Mouse (Mus musculus): Measurements from ENCODE around the gene Rpl29. TPM values are rescaled to one million over a fixed set of nuclear protein-coding genes. Genes with fewer than 3 reads are reported as not detected.
A peak's percentile ranks its signal among the peaks of the same experiment; 100 is the strongest.

Rpl29 gene
- polyA plus RNA-seq, 1 experiment from 2014 or later = 947 TPM

DNA sequence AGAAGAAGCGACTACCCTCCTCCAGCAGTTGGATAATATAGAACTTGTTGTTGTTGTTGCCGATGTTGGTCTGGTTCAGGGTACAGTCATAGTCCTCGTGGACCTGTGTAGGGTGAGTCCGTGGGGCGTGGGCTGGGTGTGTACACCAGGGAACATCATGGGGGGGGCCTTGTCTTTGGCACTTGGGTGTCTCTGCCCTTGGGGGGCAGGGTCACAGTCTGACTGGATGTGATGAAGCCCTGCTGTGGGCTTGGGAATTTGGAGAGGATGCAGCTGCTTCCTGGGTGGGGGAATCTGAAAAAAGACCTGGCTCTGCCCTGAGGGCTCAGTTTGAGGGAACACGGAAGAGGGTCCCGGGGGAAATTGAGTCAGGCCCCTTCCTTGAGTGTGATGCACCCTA is 45.8 kb downstream of the Rpl29 start:
- Histone ChIP-seq H3K27me3 (ENCODE audit: insufficient read depth, low read length) (no peaks in the 10 kb centered on the region), H3K9me3 (ENCODE audit: low read length) (no peaks in the 10 kb centered on the region), H3K36me3 (ENCODE audit: insufficient read depth, low read length) (no peaks in the 10 kb centered on the region), H3K9ac (replicated peaks; ENCODE audit: low read length) (peak overlapping the region; percentile 29), H3K4me3 (ENCODE audit: low read length) (no peak overlapping the region), H3K4me2 (replicated peaks; ENCODE audit: low read depth, low read length) (no peak overlapping the region), H3K27ac (ENCODE audit: low read length) (no peak overlapping the region), H3K4me1 (ENCODE audit: insufficient read depth, low read length) (peaks cover 45% of the 10 kb centered on the region)
- WGBS = 74% methylated on average over 7 of the region's 7 CpGs
- no peak for ATAC-seq (ENCODE audit: low FRiP score, low TSS enrichment)

DNA sequence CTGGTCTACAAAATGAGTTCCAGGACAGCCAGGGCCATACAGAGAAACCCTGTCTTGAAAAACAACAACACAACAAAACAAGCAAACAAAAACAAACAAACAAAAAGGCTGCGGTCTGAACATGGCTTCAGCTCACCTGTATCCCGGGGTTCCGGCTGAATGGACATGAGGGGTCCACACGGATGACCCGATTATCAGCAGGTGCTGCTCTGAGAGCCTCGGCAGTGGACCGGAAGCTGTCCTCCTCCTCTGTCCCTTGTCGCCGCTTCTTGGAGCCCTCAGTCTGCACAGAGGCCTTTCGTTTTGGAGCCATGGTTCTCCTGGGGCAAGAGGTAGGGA is 46.4 kb downstream of the Rpl29 start, which contains the start of gene Rrp9:
Gene Rrp9, plus strand, starts transcription at position 301 of the 339 bp plus-strand sequence.
- peak within 1 kb of the TSS; percentile 63 for H3K27ac ChIP-seq (ENCODE audit: low read length)
- H3K27me3 ChIP-seq (ENCODE audit: insufficient read depth, low read length) = no peaks in the 10 kb centered on the region
- ATAC-seq (ENCODE audit: low FRiP score, low TSS enrichment) = no peak
- 83% methylated on average over 10 of the region's 10 CpGs for WGBS
- peak within 1 kb of the TSS; percentile 3 for H3K4me3 ChIP-seq (ENCODE audit: low read length)
- H3K9me3 ChIP-seq (ENCODE audit: low read length) = no peaks in the 10 kb centered on the region
- H3K36me3 ChIP-seq (ENCODE audit: insufficient read depth, low read length) = peaks cover 2% of the 10 kb centered on the region
- H3K4me2 ChIP-seq (replicated peaks; ENCODE audit: low read depth, low read length) = peak within 1 kb of the TSS; percentile 37
- H3K9ac ChIP-seq (replicated peaks; ENCODE audit: low read length) = peak within 1 kb of the TSS; percentile 55
- peaks cover 45% of the 10 kb centered on the region for H3K4me1 ChIP-seq (ENCODE audit: insufficient read depth, low read length)

DNA sequence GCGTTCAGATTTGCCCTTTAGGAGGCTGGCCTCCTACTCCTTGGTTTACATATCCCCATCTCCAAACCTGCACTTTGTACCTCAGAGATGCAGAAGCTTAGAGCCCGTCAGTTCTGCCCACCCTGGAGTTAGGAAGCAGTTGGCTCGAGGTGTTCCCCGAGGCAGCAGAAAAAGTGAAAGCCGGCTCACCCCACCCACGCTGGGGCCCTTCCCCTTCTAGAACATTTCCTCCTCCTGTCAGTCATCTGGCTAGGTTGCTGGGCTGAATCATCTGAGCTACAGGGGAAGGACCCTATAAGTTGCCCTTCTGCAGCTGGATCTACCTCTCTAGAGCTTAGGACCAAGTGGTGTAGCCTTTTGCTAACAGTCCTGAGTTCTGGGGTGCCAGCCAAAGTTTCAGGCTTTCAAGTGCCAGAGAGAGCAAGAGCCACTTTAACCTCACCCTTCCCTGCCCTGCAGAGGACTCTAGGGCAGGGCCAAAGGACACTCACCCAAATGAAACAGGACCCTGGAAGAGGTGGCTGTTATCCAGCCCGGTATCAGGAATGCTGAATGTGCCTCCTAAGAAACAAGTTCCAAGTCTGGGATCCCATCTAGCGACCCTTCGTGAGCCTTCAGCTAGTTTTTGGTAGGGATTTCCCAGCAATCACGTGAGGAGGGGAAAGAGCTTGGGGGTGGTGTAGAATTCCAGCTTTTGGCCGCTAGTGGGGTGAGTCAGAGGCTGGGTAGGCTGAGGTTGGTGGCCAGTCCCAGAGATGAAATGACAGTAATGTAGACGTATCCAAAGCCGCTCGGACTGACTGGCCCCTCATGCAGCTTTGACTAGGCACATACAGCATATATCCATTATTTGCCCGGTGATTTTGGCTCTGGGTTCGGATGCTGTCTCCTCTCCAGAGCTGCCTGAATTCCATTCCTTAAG is 47.0 kb downstream of the Rpl29 start:
- peak overlapping the region; percentile 55 for H3K9ac ChIP-seq (replicated peaks; ENCODE audit: low read length)
- peak overlapping the region; percentile 3 for H3K4me3 ChIP-seq (ENCODE audit: low read length)

DNA sequence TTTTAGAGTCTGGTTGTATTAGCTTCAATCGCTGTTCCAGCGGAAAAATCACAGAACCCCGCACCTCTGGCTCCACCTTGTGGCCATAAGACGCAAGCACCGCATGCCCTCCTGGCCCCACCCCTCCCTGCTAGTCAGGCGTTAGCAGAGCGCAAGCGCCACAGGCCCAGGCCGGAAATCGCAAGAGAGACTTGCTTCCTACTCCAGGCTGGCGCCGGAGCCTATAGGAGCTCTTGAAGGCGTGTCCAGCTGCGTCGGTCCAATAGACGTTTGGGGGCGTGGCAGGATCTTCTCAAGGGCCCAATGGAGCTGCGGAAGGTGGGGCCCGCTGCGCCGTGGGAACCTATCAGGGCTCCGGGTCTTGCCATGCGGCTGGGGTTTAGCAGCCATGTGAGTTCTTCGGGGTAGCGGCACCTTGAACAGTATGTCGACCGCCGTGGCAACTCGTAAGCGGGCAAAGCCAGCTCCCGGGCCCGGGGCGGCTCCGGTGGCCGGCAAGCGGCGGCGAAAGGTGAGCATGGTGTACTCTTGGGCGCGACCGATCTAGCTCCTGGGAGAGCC is 47.8 kb downstream of the Rpl29 start, which contains the start of gene Parp3:
Gene Parp3, minus strand, starts transcription at position 26 of the 561 bp plus-strand sequence.
- WGBS = under 1% methylated on average over 40 of the region's 41 CpGs
- H3K9ac ChIP-seq (replicated peaks; ENCODE audit: low read length) = peak within 1 kb of the TSS; percentile 74
- H3K36me3 ChIP-seq (ENCODE audit: insufficient read depth, low read length) = peaks cover 13% of the 10 kb centered on the region
- no peaks in the 10 kb centered on the region for H3K27me3 ChIP-seq (ENCODE audit: insufficient read depth, low read length)
- H3K4me1 ChIP-seq (ENCODE audit: insufficient read depth, low read length) = peaks cover 41% of the 10 kb centered on the region
- ATAC-seq (ENCODE audit: low FRiP score, low TSS enrichment) = peak; percentile 98
- H3K4me2 ChIP-seq (replicated peaks; ENCODE audit: low read depth, low read length) = peak within 1 kb of the TSS; percentile 98
- peak within 1 kb of the TSS; percentile 73 for H3K4me3 ChIP-seq (ENCODE audit: low read length)
- H3K9me3 ChIP-seq (ENCODE audit: low read length) = no peaks in the 10 kb centered on the region
- H3K27ac ChIP-seq (ENCODE audit: low read length) = peak within 1 kb of the TSS; percentile 63

More for the DNA sequence above, 47.0 kb downstream of the Rpl29 start:
- Histone ChIP-seq H3K4me1 (ENCODE audit: insufficient read depth, low read length) (peaks cover 45% of the 10 kb centered on the region), H3K27ac (ENCODE audit: low read length) (peak overlapping the region; percentile 63), H3K9me3 (ENCODE audit: low read length) (no peaks in the 10 kb centered on the region), H3K36me3 (ENCODE audit: insufficient read depth, low read length) (peaks cover 8% of the 10 kb centered on the region), H3K27me3 (ENCODE audit: insufficient read depth, low read length) (no peaks in the 10 kb centered on the region), H3K4me2 (replicated peaks; ENCODE audit: low read depth, low read length) (peak overlapping the region; percentile 37)
- peak; percentile 47 for ATAC-seq (ENCODE audit: low FRiP score, low TSS enrichment)
- WGBS = 22% methylated on average over 16 of the region's 16 CpGs

DNA sequence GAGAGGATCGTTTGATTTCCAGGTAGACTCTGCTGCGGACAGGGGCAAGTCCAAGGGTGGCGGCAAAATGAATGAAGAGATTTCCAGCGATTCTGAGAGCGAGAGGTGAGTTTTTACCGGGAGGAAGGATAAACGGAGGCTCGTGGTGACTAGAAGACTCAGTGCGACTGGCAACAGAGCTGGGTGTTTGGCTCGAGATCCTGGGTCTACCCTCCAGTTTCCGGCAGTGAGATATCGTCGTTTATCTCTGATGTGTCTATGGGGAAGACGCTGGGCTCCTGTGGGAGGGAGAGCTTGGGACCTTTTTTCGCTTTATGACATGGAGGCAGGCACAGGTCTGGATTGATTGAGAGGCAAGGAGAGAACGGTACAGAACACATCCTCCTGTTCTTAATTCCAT is 48.4 kb downstream of the Rpl29 start:
- ATAC-seq (ENCODE audit: low FRiP score, low TSS enrichment) = no peak
- H3K9me3 ChIP-seq (ENCODE audit: low read length) = no peaks in the 10 kb centered on the region
- peak overlapping the region; percentile 74 for H3K9ac ChIP-seq (replicated peaks; ENCODE audit: low read length)
- H3K4me3 ChIP-seq (ENCODE audit: low read length) = peak overlapping the region; percentile 73
- H3K27ac ChIP-seq (ENCODE audit: low read length) = peak overlapping the region; percentile 39; the same call in 1 of the 2 replicates
- H3K4me1 ChIP-seq (ENCODE audit: insufficient read depth, low read length) = peaks cover 39% of the 10 kb centered on the region
- peak overlapping the region; percentile 98 for H3K4me2 ChIP-seq (replicated peaks; ENCODE audit: low read depth, low read length)
- no peaks in the 10 kb centered on the region for H3K27me3 ChIP-seq (ENCODE audit: insufficient read depth, low read length)
- peaks cover 16% of the 10 kb centered on the region for H3K36me3 ChIP-seq (ENCODE audit: insufficient read depth, low read length)
- 4% methylated on average over 16 of the region's 16 CpGs for WGBS

DNA sequence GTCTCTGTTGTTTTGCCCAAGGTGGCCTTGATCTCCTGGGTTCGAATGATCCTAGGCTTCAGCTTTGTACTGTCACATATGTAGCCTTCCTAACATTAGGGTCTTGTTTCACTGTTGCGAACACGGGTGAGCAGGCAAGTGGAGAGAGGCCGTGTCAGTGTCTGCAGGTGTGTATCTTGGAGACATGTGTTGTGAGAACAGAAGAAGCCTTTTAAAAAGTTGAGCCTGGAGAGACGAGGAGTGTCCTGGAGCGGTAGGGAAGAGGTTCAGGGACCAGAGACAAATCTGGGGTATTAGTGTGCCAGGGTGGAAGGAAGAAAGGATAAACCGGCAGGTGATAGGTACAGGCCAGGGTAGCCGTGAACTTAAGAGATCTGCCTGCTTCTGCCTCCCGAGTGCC is 48.8 kb downstream of the Rpl29 start:
- no peak for ATAC-seq (ENCODE audit: low FRiP score, low TSS enrichment)
- H3K36me3 ChIP-seq (ENCODE audit: insufficient read depth, low read length) = peaks cover 20% of the 10 kb centered on the region
- H3K4me2 ChIP-seq (replicated peaks; ENCODE audit: low read depth, low read length) = peak overlapping the region; percentile 98
- no peaks in the 10 kb centered on the region for H3K27me3 ChIP-seq (ENCODE audit: insufficient read depth, low read length)
- 73% methylated on average over 9 of the region's 9 CpGs for WGBS
- H3K4me3 ChIP-seq (ENCODE audit: low read length) = peak overlapping the region; percentile 73
- H3K27ac ChIP-seq (ENCODE audit: low read length) = no peak overlapping the region
- H3K9me3 ChIP-seq (ENCODE audit: low read length) = no peaks in the 10 kb centered on the region
- peaks cover 39% of the 10 kb centered on the region for H3K4me1 ChIP-seq (ENCODE audit: insufficient read depth, low read length)
- H3K9ac ChIP-seq (replicated peaks; ENCODE audit: low read length) = peak overlapping the region; percentile 74

DNA sequence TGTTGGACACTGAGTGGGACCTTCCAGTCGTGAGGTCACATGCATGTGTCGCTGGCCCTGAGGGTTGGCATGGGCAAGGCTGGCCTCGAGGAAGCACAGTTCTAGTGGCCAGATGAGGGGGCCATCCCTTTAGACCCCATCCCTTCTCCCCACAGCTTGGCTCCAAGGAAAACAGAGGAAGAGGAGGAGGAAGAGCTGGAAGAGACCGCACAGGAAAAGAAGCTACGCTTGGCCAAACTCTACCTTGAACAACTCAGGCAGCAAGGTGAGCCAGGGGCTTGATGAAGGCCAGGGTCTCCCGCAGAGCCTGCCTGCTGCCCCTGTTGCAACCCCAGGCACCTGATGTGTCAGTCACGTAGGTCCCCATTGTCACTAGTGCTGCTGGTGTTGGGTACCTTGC is 51.3 kb downstream of the Rpl29 start:
- H3K4me3 ChIP-seq (ENCODE audit: low read length) = no peak overlapping the region
- H3K27ac ChIP-seq (ENCODE audit: low read length) = no peak overlapping the region
- H3K9ac ChIP-seq (replicated peaks; ENCODE audit: low read length) = no peak overlapping the region
- peaks cover 20% of the 10 kb centered on the region for H3K4me1 ChIP-seq (ENCODE audit: insufficient read depth, low read length)
- H3K9me3 ChIP-seq (ENCODE audit: low read length) = no peaks in the 10 kb centered on the region
- ATAC-seq (ENCODE audit: low FRiP score, low TSS enrichment) = no peak
- H3K4me2 ChIP-seq (replicated peaks; ENCODE audit: low read depth, low read length) = no peak overlapping the region
- WGBS = 88% methylated on average over 7 of the region's 7 CpGs
- peaks cover 38% of the 10 kb centered on the region for H3K36me3 ChIP-seq (ENCODE audit: insufficient read depth, low read length)
- no peaks in the 10 kb centered on the region for H3K27me3 ChIP-seq (ENCODE audit: insufficient read depth, low read length)

DNA sequence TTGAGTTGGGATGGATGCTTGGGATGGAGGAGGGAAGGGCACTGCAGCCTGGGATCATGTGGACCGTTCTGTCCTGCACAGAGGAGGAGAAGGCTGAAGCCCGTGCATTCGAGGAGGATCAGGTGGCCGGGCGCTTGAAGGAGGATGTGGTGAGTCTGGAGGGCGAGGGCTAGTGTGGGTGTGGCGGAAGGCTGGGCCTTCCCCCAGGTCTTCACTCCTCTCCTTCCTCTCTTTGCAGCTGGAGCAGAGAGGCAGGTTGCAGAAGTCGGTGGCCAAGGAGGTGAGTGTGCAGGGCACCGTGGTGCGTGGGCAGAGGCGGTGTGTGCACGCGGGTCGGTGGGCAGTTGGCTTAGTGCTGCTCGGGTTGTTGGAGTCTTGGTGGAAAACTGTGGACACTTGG is 51.8 kb downstream of the Rpl29 start:
- no peak overlapping the region for H3K9ac ChIP-seq (replicated peaks; ENCODE audit: low read length)
- H3K36me3 ChIP-seq (ENCODE audit: insufficient read depth, low read length) = peaks cover 39% of the 10 kb centered on the region
- no peak overlapping the region for H3K4me2 ChIP-seq (replicated peaks; ENCODE audit: low read depth, low read length)
- H3K4me3 ChIP-seq (ENCODE audit: low read length) = no peak overlapping the region
- H3K9me3 ChIP-seq (ENCODE audit: low read length) = no peaks in the 10 kb centered on the region
- ATAC-seq (ENCODE audit: low FRiP score, low TSS enrichment) = no peak
- no peaks in the 10 kb centered on the region for H3K27me3 ChIP-seq (ENCODE audit: insufficient read depth, low read length)
- H3K4me1 ChIP-seq (ENCODE audit: insufficient read depth, low read length) = peaks cover 15% of the 10 kb centered on the region
- 86% methylated on average over 13 of the region's 15 CpGs for WGBS
- no peak overlapping the region for H3K27ac ChIP-seq (ENCODE audit: low read length)

All from kidney, embryonic 16.5 days (tissue).